Mouse (Mus musculus) brain, embryonic 14.5 days (tissue): ENCODE measurements around the gene Entpd7.

Experiments used
- CTCF ChIP-seq: fragments of 200-500 bp; IDR thresholded peaks from 2 replicates; pipeline ENCODE4 v1.5.1; 2012; ENCODE audit warnings: inconsistent platforms, mild to moderate bottlenecking, moderate library complexity, borderline replicate concordance; ENCODE audit not compliant: insufficient read depth, insufficient read length; ENCODE audit errors: extremely low read depth
- POLR2A ChIP-seq: fragments of 200-500 bp; IDR thresholded peaks from 2 replicates; pipeline ENCODE4 v1.6.1; 2012; ENCODE audit warnings: mild to moderate bottlenecking, inconsistent platforms, borderline replicate concordance; ENCODE audit not compliant: poor library complexity, insufficient read depth, insufficient read length, severe bottlenecking; ENCODE audit errors: extremely low read depth

GRCm38 (mm10) chr19:43695514-43695964, 6.1 kb downstream of the Entpd7 start:
- no peak for TF ChIP-seq CTCF
- TF ChIP-seq POLR2A = no peak
